Mouse (Mus musculus) G1E (cell line): Measurements from ENCODE around the gene Tmed6.

Experiments used
- CTCF ChIP-seq: IDR thresholded peaks from 2 replicates; pipeline ENCODE4 v1.5.1; 2012; ENCODE audit warnings: low read depth, low read length, inconsistent platforms, mixed read lengths
- GATA2 ChIP-seq: IDR thresholded peaks from 2 replicates; pipeline ENCODE4 v1.6.1; 2012; ENCODE audit warnings: low read depth, low read length, inconsistent platforms, borderline replicate concordance
- TAL1 ChIP-seq: conservative IDR thresholded peaks from 2 replicates; pipeline ENCODE4 v1.6.1; 2012; ENCODE audit warnings: low read depth, low read length, inconsistent platforms, mixed read lengths

- TF ChIP-seq CTCF (no peak), TAL1 (no peak), GATA2 (no peak)
These were observed 33.8 kb downstream of the Tmed6 start for GRCm38 (mm10) chr8:107031577-107032090.
